Mouse (Mus musculus) urinary bladder, adult 2 months (tissue): ENCODE data around the gene Enah. TPM values are rescaled to one million over a fixed set of nuclear protein-coding genes. Genes with fewer than 3 reads are reported as not detected.

ENCODE experiments used
- DNase-seq: peaks from one replicate; pipeline ENCODE4 v3.0.0; 2022; ENCODE audit warnings: low spot score
- polyA plus RNA-seq: library from polyadenylated mRNA; depleted of rRNA; stranded (reverse); fragments of >200 nt; gene quantifications from 2 replicates; pipeline ENCODE4 v1.2.3, GENCODE M21; 2012

The Enah gene
- polyA plus RNA-seq, 1 experiment = 69.5 TPM

- DNase-seq = no peak
Observed at GRCm38 (mm10) chr1:182028231-182029210, 8.7 kb upstream of the Enah start.

DNA sequence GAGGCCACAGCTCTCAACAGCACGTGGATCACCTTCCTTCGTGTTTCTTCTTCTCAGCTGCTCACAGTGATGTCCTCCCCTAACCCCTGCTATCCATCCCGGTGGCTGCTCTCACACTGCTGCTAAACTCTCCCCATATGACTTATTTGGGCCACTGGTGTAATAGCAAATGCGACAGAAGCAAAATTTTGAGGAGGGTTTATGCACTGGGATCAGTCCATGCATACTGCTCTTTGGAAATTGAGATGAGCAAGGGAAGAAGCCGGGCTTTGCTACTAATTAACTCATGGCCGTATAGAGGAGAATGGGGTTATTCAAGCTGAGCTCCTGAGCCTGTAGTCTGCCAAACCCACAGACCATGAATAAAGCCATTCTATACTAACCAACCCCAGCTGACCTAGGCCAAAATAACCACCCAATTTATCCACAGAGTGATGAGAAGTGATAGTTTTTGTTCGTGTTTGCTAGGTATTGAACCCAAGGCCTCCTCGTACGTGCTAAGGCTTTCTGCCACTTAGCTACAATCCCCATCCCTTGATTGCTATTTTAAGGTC is 7.7 kb upstream of the Enah start:
- no peak for DNase-seq

DNA sequence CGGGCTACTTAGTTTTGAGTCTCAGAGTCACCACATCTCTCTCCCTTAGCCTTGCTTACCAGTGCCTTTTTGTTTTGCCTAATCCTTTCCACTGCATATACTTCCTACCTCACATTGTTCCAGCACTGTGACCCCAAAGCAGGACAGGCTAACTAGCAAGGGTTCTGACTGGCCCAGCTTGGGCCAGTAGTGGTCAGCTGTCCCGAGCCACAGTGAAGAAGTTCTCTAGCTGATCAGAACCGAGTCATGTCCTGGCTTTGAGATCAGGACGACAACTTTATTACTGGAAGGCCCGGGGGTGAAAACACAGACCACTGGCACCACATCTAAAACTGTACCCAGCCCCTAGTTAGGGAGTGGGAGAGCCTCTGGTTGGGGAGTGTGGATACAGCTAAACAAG is 7.0 kb upstream of the Enah start:
- no peak for DNase-seq

DNA sequence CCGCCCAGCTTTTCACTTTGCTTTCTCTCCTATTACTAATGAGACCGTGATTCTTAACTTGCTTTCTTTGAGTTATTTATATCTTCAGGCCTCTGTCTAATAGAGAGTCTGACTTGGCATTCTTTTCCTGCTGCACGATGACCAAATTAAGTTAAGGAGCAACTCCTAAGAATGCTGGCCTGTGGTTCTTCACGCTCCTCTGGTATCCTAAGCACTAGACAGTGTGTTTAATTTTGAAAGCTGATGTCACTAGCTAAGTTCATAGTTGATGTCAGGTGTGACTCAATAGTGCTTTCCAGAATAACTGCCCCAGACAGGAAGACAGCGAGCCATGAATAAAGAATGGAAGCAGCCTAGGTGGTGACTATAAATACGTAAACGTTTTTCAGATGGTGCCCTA is 6.3 kb upstream of the Enah start:
- no peak for DNase-seq

DNA sequence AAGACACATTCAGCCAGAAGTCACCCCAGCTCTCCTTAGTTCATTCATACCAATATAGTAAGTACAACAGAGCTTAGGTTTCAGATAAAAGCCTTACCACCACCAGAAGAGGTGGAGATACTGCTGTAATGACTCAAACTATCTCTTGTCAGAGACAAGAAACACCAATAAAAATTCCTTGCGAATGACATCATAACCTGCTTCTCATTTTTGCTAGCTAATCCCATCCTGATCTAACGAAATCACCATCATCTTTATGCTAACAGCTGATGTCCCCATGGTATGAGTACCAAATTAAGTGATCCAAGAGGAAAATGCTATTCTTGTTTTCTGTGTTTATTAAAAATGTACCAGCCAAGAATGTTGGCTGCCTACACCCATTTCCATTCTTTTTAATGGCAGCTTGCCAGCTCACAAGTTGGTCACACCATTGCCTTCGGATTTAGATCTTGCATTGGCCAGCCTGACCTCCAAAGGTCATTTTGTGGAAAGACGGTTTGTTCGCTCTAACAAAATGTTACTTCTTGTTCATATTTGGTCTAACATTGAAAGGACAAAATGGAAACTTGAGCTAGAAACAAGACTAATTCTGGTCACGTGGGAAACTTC is 2.0 kb upstream of the Enah start:
- DNase-seq = no peak

GRCm38 (mm10) chr1:182020831-182021460 is 1.2 kb upstream of the Enah start:
- no peak for DNase-seq

- peak; percentile 43 for DNase-seq
Observed at GRCm38 (mm10) chr1:182019266-182019925, 394 bp downstream of the Enah start.

DNA sequence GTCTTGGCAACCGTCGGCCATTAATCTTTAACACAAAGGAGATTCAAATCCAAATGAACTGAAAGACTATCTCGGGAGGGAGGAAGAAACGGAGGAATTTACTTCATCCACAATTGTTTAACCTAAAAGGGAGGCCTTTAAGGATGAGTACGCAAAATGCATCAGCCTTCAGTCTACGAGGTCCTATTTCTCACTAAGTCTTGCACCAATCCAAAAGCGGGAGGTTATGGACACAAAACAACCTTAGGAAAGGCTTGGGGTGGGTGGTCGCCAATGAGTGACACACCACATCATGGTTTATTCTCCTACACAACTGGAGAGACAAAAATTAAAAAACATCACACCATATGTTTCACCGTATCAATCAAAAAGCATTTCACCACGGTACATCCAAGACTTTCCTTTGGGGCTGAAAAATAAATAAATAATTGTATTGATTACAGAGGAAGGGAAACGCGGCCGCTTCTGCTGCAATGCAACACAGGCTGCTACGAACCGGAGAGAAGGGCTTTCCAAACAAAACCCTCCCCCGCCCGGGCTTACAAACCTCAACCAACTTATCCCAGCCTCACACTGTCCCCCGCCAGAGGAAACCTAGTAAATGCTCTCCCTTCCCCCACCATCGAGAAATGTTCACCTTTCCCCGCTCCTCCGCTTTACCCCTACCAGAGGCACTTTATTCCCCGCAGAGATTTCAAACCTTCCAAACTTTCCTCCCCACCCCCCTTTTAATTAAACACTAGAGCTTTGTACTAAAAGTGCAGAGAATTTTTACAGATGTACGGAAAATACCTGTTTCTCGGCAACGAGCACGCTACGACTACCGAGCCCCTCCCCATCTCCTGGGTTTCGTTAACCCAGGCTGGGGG is 1.2 kb downstream of the Enah start:
- no peak for DNase-seq

- DNase-seq = no peak
Observed at GRCm38 (mm10) chr1:182005831-182006230, 14.0 kb downstream of the Enah start.

GRCm38 (mm10) chr1:181998673-181999072 is 21.1 kb downstream of the Enah start:
- no peak for DNase-seq

DNA sequence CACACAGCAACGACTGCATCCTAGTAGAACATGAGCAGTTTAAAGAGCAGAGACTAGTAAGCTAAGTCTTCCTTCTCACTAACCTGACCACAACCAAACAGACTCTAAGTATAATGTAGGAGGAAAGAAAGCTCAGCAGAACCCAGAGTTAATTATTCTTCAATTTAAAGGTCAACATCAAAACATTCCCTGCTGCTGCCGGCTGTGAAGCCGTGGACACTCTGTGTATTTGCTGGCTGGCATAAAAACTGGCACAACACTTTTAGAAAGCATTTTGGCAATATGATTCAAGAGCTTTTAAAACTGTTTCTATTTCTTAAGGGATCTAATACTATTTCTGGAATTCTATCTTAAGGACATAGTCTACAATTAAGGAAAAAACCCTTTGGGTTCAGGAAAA is 22.0 kb downstream of the Enah start:
- DNase-seq = no peak

- DNase-seq = no peak
Observed at GRCm38 (mm10) chr1:181993597-181993996, 26.2 kb downstream of the Enah start.

DNA sequence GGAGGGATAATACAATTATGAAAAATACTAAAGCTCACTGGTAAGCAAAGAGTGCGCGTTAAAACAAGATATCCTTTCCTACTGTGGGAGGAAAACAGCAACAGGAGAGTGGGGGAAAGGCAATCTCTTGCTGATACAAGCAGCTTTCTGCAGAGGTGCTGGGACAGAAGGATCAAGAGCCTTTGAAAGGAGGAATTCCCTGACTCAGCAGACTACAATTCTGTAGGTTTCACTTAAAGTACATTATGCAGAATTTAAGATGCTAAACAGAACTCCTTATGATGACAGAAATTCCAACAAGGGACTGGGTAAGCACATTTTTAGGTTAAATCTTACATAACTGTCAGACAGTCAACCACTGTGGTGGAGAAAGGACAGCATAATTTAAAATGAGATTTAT is 31.4 kb downstream of the Enah start:
- DNase-seq = no peak

GRCm38 (mm10) chr1:181987226-181987625 is 32.6 kb downstream of the Enah start:
- no peak for DNase-seq

DNA sequence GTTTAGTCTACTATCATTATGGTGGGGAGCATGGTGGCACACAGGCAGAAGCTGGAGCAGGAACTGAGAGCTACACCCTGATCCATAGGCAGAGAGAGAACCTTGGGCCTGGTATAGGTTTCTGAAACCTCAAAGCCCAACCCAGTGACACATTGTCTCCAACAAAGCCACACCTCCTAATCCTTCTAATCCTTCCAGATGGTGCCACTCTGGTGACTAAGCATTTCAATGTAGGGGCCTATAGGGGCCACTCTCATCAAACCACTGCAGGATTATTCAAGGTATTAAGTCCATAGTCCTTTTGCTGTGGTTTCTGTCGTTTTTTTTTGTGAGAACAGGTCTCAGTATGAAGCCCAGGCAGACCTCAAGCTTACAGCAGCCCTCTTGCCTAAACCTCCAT is 33.9 kb downstream of the Enah start:
- no peak for DNase-seq

DNA sequence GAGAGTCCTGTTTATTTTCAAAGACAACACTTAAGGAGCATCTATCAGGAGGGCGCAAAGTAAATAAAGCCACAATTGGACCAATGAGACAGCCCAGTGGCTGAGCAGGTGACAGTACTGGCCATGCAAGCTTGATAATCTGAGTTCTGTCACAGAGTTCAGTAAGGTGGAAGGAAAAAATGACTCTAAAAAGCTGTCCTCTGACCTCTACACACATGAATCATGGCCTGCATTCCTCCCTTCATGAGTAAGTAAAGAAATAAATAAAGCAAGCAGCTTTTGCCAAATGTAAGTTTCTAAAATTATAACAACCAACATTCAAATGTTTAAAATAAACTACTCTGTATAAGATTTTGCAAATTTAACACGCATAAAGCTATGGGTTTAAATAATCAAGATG is 35.0 kb downstream of the Enah start:
- no peak for DNase-seq

DNA sequence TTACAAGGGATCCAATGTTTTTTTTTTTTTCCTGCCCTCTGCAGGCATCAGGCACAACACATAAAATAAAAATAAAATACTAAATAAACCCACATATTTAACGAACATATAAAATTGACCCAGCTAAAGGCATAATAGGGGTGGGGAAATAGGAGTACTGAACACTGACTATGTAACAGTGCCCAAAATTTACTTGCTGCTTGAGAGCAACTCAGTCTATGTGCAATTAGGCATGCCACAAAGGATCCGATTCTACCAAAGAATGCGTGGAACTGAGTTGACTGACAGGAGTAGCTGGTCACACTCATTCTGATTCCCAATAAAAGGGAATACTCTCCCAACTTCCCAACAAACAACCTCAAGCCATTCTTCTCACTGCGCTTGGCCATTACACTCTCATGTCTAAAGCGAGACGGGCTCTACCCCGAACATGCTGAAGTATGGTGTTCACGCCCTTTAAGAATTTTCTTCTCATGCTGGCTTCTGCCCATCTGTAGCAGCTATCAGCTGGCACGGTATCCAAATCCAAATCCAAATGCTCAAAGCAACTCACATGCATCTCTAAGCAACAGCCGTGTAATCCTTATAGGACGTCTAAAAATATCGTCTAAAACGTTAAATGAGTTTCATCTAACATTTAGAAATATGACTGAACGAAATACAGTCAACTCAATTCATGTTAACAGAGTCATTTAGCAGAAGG is 39.6 kb downstream of the Enah start:
- no peak for DNase-seq

- DNase-seq = no peak
Observed at GRCm38 (mm10) chr1:181975510-181975909, 44.3 kb downstream of the Enah start.

GRCm38 (mm10) chr1:181974897-181975296 is 44.9 kb downstream of the Enah start:
- no peak for DNase-seq

- DNase-seq = no peak
Observed at GRCm38 (mm10) chr1:181965277-181965676, 54.5 kb downstream of the Enah start.
